Mouse (Mus musculus) adrenal gland, adult 10 weeks (tissue): ENCODE measurements around the gene 1700021F07Rik. TPM values are rescaled to one million over a fixed set of nuclear protein-coding genes. Genes with fewer than 3 reads are reported as not detected.

Experiments
- polyA plus RNA-seq: library from polyadenylated mRNA; stranded (reverse); fragments of 350-450 nt; fragmentation: Illumina TruSeq; extraction: RNeasy Lipid Tissue Mini Kit (QIAGEN cat#74804); gene quantifications from one replicate; pipeline ENCODE4 v1.2.3, GENCODE M21; 2014; ENCODE audit warnings: low read depth, low replicate concordance

The 1700021F07Rik gene
- polyA plus RNA-seq: not detected

DNA sequence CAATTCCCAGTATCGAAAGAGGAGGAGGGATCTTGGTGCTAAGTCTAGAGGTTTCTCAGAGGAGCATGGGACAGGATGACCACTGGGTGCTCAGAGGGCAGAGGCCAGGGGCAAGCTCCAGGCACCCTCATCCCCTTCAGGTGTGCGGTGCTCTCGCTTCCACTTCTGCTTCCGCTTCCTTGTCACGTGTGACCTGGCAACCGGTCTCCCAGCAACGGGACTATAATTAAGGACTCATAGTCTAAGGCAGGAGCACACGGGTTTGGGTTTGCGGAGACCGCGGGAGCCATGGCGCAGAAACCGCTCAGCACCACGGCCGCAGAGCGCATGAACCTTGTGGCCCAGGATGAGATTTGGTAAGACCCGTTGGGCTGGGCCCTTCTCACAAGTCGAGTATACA is at the start of gene 1700021F07Rik:
Gene 1700021F07Rik, plus strand, starts transcription at position 211 of the 400 bp plus-strand sequence.

Other genes with a start within 250 kb of the 1700021F07Rik start
- gene Pmepa1, start 246.1 kb upstream of the 1700021F07Rik start, polyA plus RNA-seq: 16.0 TPM
- not detected for gene Ankrd60, start 55.8 kb downstream of the 1700021F07Rik start, polyA plus RNA-seq
- gene Rab22a, start 137.2 kb downstream of the 1700021F07Rik start, polyA plus RNA-seq: 43.9 TPM
- not detected for gene 1700010B08Rik, start 196.8 kb downstream of the 1700021F07Rik start, polyA plus RNA-seq
- 317 TPM for gene Vapb, start 214.9 kb downstream of the 1700021F07Rik start, polyA plus RNA-seq